Mouse (Mus musculus): ENCODE measurements around the gene Lck. TPM values are rescaled to one million over a fixed set of nuclear protein-coding genes. Genes with fewer than 3 reads are reported as not detected.

The Lck gene
- polyA plus RNA-seq, 2 experiments, result 3.1 to 3.9 TPM

GRCm38 (mm10) chr4:129573093-129573370 is 409 bp downstream of the Lck start:
- H3K27ac ChIP-seq, result no peak overlapping the region
- H3K4me1 ChIP-seq (replicated peaks; ENCODE audit: control insufficient read depth in 2 of 2, insufficient read depth in 2 of 2, low read length in 1 of 2), result peaks cover 0 to 2% of the 10 kb centered on the region in 2 experiments; a peak in 2 of 4 replicates
- DNase-seq (ENCODE audit: low read depth in 3 of 3, low spot score in 3 of 3) (no peak), ATAC-seq (ENCODE audit: insufficient read depth) (no peak)
- H3K9ac ChIP-seq (replicated peaks), result no peak overlapping the region
- H3K36me3 ChIP-seq (replicated peaks; ENCODE audit: control insufficient read depth, insufficient read depth, low read depth), result no peaks in the 10 kb centered on the region
- WGBS (ENCODE audit: insufficient replicate concordance), result 78% methylated on average over 4 of the region's 4 CpGs
- H3K4me3 ChIP-seq (ENCODE audit: insufficient read depth in 1 of 2, low read depth in 2 of 2, low read length in 2 of 2), result no peak overlapping the region
- no peaks in the 10 kb centered on the region for H3K27me3 ChIP-seq (ENCODE audit: control insufficient read depth, insufficient read depth, low read length)
- H3K9me3 ChIP-seq (ENCODE audit: control insufficient read depth, low read length), result no peaks in the 10 kb centered on the region
- no peak overlapping the region for H3K4me2 ChIP-seq (ENCODE audit: low read depth)
- TF ChIP-seq EP300 (IDR thresholded peaks at IDR 0.05; ENCODE audit: low read depth), result no peak
- no peak for TF ChIP-seq CTCF (IDR thresholded peaks at IDR 0.05; ENCODE audit: low read depth)

- Histone ChIP-seq H3K36me3 (replicated peaks; ENCODE audit: control insufficient read depth, insufficient read depth, low read depth) (no peaks in the 10 kb centered on the region), H3K9me3 (ENCODE audit: control insufficient read depth, low read length) (no peaks in the 10 kb centered on the region), H3K4me1 (replicated peaks; ENCODE audit: control insufficient read depth in 2 of 2, insufficient read depth in 2 of 2, low read length in 1 of 2) (peaks cover 0 to 2% of the 10 kb centered on the region in 2 experiments; a peak in 2 of 4 replicates), H3K27ac (no peak overlapping the region), H3K4me3 (ENCODE audit: insufficient read depth in 1 of 2, low read depth in 2 of 2, low read length in 2 of 2) (no peak overlapping the region), H3K4me2 (ENCODE audit: low read depth) (no peak overlapping the region), H3K9ac (replicated peaks) (no peak overlapping the region), H3K27me3 (ENCODE audit: control insufficient read depth, insufficient read depth, low read length) (no peaks in the 10 kb centered on the region)
- ATAC-seq (ENCODE audit: insufficient read depth), result no peak
- TF ChIP-seq EP300 (IDR thresholded peaks at IDR 0.05; ENCODE audit: low read depth), result no peak
- no peak for TF ChIP-seq CTCF (IDR thresholded peaks at IDR 0.05; ENCODE audit: low read depth)
- DNase-seq (ENCODE audit: low read depth in 3 of 3, low spot score in 3 of 3), result no peak
- 60% methylated on average over 13 of the region's 13 CpGs for WGBS (ENCODE audit: insufficient replicate concordance)
These were observed 977 bp downstream of the Lck start for GRCm38 (mm10) chr4:129572236-129573092.

GRCm38 (mm10) chr4:129571551-129572084 is 1.8 kb downstream of the Lck start:
- TF ChIP-seq EP300 (IDR thresholded peaks at IDR 0.05; ENCODE audit: low read depth) (no peak), CTCF (IDR thresholded peaks at IDR 0.05; ENCODE audit: low read depth) (no peak)
- ATAC-seq (ENCODE audit: insufficient read depth), result no peak
- peaks cover 0 to 2% of the 10 kb centered on the region in 2 experiments; a peak in 2 of 4 replicates for H3K4me1 ChIP-seq (replicated peaks; ENCODE audit: control insufficient read depth in 2 of 2, insufficient read depth in 2 of 2, low read length in 1 of 2)
- H3K9me3 ChIP-seq (ENCODE audit: control insufficient read depth, low read length), result no peaks in the 10 kb centered on the region
- no peak for DNase-seq (ENCODE audit: low read depth in 3 of 3, low spot score in 3 of 3)
- no peak overlapping the region for H3K9ac ChIP-seq (replicated peaks)
- H3K36me3 ChIP-seq (replicated peaks; ENCODE audit: control insufficient read depth, insufficient read depth, low read depth), result no peaks in the 10 kb centered on the region
- no peaks in the 10 kb centered on the region for H3K27me3 ChIP-seq (ENCODE audit: control insufficient read depth, insufficient read depth, low read length)
- H3K27ac ChIP-seq, result no peak overlapping the region
- H3K4me2 ChIP-seq (ENCODE audit: low read depth), result no peak overlapping the region
- 58% methylated on average over 8 of the region's 8 CpGs for WGBS (ENCODE audit: insufficient replicate concordance)
- H3K4me3 ChIP-seq (ENCODE audit: insufficient read depth in 1 of 2, low read depth in 2 of 2, low read length in 2 of 2), result no peak overlapping the region

- Histone ChIP-seq H3K27me3 (ENCODE audit: control insufficient read depth, insufficient read depth, low read length) (no peaks in the 10 kb centered on the region), H3K27ac (no peak overlapping the region), H3K9ac (replicated peaks) (no peak overlapping the region), H3K4me2 (ENCODE audit: low read depth) (no peak overlapping the region), H3K9me3 (ENCODE audit: control insufficient read depth, low read length) (no peaks in the 10 kb centered on the region), H3K36me3 (replicated peaks; ENCODE audit: control insufficient read depth, insufficient read depth, low read depth) (no peaks in the 10 kb centered on the region), H3K4me1 (replicated peaks; ENCODE audit: control insufficient read depth in 2 of 2, insufficient read depth in 2 of 2, low read length in 1 of 2) (peaks cover 0 to under 1% of the 10 kb centered on the region in 2 experiments; a peak in 2 of 4 replicates), H3K4me3 (ENCODE audit: insufficient read depth in 1 of 2, low read depth in 2 of 2, low read length in 2 of 2) (no peak overlapping the region)
- ATAC-seq (ENCODE audit: insufficient read depth) (no peak), DNase-seq (ENCODE audit: low read depth in 3 of 3, low spot score in 3 of 3) (no peak)
- no peak for TF ChIP-seq EP300 (IDR thresholded peaks at IDR 0.05; ENCODE audit: low read depth)
- no peak for TF ChIP-seq CTCF (IDR thresholded peaks at IDR 0.05; ENCODE audit: low read depth)
- WGBS (ENCODE audit: insufficient replicate concordance), result 67% methylated on average over 6 of the region's 6 CpGs
These were observed 3.4 kb downstream of the Lck start for GRCm38 (mm10) chr4:129570028-129570427.

GRCm38 (mm10) chr4:129568366-129568765 is 5.1 kb downstream of the Lck start:
- H3K27ac ChIP-seq, result no peak overlapping the region
- no peaks in the 10 kb centered on the region for H3K36me3 ChIP-seq (replicated peaks; ENCODE audit: control insufficient read depth, insufficient read depth, low read depth)
- no peak overlapping the region for H3K9ac ChIP-seq (replicated peaks)
- no peaks in the 10 kb centered on the region for H3K27me3 ChIP-seq (ENCODE audit: control insufficient read depth, insufficient read depth, low read length)
- 75% methylated on average over 7 of the region's 7 CpGs for WGBS (ENCODE audit: insufficient replicate concordance)
- H3K4me2 ChIP-seq (ENCODE audit: low read depth), result no peak overlapping the region
- no peaks in the 10 kb centered on the region for H3K9me3 ChIP-seq (ENCODE audit: control insufficient read depth, low read length)
- no peak for DNase-seq (ENCODE audit: low read depth in 3 of 3, low spot score in 3 of 3)
- ATAC-seq (ENCODE audit: insufficient read depth), result no peak
- no peak overlapping the region for H3K4me3 ChIP-seq (ENCODE audit: insufficient read depth in 1 of 2, low read depth in 2 of 2, low read length in 2 of 2)
- H3K4me1 ChIP-seq (replicated peaks; ENCODE audit: control insufficient read depth in 2 of 2, insufficient read depth in 2 of 2, low read length in 1 of 2), result no peaks in the 10 kb centered on the region
- no peak for TF ChIP-seq CTCF (IDR thresholded peaks at IDR 0.05; ENCODE audit: low read depth)

Measured in liver, embryonic 14.5 days (tissue).